Mouse (Mus musculus) mouse embryonic stem cell (cell line): Measurements from ENCODE around the gene Sh3bgr.

Experiments
- in situ Hi-C, 2 experiments: fragments of 300-500 bp; cut with MboI; formaldehyde crosslinking; loops; 1 replicate in 1 of 2; 3 replicates in 1 of 2; pipeline ENCODE4 v1.14.3; 2019 to 2020; ENCODE audit warnings: low sequenced_read_pairs in 2 of 2, low pct_unique_long_range_greater_than_20kb in 1 of 2, mixed read lengths in 1 of 2; ENCODE audit not compliant: unreplicated experiment in 1 of 2

Sh3bgr gene

GRCm38 (mm10) chr16:96199913-96200701, at the start of gene Sh3bgr:
Gene Sh3bgr (plus strand): TSS chr16:96200450.
- in situ Hi-C loops = no loop called here

- in situ Hi-C loops = no loop called here
These were observed 49.3 kb upstream of the Sh3bgr start for GRCm38 (mm10) chr16:96150995-96151394.

GRCm38 (mm10) chr16:96151551-96151950, 48.7 kb upstream of the Sh3bgr start:
- in situ Hi-C loops = no loop called here

DNA sequence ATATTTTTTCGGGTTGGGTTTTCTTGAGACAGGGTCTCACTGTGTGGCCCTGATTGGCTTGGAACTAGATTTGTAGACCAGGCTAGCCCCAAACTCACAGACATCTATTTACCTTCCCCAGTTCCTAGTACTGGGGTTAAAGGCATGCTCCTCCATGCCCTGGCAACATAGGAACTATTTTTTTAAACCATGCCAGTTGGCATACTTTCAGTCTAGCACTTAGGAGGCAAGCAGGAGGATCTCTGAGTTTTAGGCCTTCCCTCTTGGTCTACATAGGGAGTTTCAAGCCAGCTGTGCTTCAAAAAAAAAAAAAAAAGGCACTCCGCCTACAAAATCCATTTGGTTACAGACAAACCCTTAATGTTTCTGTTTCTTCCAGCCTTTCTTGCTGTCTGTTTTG, 45.8 kb upstream of the Sh3bgr start:
- in situ Hi-C loops = no loop called here

GRCm38 (mm10) chr16:96156019-96156418, 44.2 kb upstream of the Sh3bgr start:
- in situ Hi-C loops = no loop called here

DNA sequence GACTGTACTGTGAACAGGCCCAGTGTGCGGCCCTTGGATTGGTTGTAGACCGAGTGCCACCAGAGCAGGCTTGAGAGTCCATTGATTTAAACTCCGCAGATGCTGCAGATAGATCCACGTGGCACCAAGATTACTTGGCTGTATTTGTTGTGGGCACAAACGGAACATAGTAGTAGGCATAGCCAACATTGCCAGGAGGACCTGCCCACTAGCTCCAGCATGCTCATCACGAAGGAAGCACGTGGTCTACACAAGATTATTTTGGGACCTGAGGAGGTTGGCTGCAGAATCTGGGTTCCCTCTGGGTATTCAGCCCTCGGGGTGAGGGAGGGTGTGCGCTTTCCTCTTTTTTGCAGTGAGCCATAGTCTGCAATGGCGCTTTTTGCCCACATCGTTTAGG, 43.1 kb upstream of the Sh3bgr start:
- in situ Hi-C loops = no loop called here

- in situ Hi-C loops = no loop called here
These were observed 41.7 kb upstream of the Sh3bgr start for GRCm38 (mm10) chr16:96158511-96159080.

DNA sequence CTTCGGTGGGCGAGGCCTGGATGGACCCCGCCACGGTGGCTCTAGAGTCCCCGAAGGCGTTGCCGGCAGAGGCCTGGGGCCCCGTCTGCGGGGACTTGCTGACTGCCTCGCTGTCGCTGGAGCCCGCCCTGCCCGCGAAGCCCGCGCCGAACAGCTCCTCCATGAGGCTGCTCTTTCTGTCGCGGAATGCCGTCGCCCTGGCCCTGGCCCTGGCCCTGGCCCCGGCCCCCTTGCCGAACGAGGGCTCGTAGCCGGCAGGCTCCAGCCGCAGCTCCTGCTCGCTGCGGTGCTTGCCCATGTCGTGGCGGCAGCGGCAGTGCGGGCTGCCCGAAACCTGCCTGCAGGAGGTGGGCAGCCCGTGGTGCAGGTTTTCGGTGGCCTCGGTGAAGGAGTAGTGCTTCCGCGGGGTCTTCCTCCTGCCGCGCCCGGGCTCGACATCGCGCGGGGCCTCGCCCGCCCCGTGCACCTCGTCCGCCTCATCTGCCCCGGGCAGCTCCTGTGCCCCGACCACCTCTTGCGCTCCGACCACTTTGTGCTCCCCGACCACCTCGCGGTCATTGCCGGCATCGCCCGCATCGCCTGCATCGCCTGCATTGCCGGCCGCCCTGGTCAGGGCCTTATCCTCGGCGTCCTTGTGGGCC, 41.0 kb upstream of the Sh3bgr start:
- in situ Hi-C loops = no loop called here

- in situ Hi-C loops = no loop called here
These were observed 40.4 kb upstream of the Sh3bgr start for GRCm38 (mm10) chr16:96159794-96160346.

- in situ Hi-C loops = no loop called here
These were observed 39.3 kb upstream of the Sh3bgr start for GRCm38 (mm10) chr16:96160927-96161326.

DNA sequence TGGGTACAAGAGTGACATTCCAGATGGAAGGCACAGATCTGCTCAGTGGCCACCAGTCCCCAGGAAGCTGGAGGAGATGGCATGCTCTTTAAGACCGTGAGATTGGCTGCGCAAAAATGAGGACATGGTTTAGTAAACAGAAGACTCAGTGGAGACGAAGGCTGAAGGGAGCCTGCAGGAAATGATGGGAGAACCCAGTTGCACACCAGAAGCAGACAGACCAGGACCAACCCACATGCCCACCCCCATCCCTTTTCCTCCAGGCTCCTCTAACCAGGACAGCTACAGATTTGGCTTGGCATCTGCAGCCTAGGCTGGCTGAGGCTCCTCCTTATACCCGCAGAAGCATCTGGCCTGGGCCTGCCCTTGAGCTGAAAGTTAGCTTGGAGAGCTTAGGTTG, 38.9 kb upstream of the Sh3bgr start:
- in situ Hi-C loops = no loop called here

DNA sequence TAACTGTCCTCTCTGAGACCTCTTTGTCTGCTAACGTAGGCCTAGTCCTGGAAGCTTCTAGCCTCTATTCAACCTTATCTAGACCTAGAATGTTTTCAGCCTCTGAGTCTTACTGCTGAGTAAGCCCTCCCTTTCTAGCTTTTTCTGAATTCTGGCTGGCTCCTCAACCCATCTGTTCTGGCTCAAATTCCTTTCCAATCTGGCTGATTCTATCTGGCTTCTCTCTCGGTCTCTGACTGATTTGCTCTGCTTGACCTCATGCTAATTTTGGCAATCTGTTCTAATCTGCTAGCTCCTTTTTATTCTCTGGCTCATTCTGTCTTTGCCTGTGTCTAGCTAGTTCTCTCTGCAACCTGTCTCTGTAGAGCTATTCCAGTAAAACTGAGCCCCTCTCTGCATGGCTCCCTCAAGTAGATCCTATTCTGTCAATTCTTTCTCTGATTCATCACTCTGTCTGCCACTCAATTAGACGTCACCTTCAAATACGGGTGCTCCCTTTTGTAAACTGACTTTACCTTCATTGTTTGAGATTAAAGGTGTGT, 34.5 kb upstream of the Sh3bgr start:
- in situ Hi-C loops = no loop called here

DNA sequence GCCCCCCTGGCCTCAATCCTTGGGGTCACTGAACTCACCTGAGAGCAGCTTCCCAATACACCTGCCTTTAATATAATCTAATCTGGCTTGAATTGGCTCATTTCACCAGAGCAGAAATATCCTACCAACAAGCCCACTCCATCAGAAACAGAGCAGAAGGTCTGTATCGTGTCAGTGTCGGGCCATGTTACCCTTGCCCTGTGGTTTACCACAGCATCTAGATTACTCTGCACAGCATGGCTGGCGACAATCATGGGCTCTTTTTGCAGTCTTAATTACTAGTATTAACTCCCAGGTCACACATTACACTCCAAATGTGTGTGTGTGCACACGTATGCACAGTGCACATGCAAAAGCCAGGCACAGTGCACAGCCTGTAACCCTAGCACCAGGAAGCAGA, 31.4 kb upstream of the Sh3bgr start:
- in situ Hi-C loops = no loop called here

DNA sequence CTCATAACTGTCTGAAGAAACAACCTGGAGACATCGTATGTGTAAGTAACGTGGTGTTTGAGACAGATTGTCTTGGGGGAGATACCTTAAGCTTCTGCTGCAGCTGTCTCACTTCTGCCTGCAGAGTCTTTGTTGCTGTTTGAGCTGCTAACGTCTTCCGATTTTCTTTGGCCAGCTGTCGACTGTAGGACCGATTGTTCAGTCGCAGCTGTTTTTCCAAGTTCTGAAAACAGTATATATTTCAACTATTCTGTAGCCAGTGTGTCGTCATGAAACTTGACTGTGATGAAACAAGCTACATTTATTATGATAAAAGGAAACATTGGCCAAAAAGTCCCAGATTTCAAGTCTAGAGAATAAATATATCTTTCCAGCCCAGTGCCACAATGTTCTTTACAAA, 26.6 kb upstream of the Sh3bgr start:
- in situ Hi-C loops = no loop called here

DNA sequence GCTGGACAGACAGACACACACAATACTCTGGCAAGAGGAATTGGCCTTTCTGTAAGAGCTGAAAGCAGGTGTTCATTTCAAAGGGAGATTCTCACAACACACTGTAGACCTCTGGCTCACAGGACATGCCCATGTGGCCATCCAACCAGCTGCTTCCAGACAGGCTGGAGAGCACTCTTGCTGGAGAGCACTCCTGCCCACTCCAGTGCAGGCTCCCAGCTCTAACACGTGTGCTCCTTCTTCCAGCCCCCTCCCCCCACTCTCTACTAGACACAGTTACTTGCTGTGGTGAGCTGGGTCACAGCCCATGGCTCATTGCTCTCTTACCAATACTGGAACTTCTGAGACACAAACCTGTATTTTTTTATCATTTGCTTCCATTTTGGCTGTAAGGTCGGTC, 24.9 kb upstream of the Sh3bgr start:
- in situ Hi-C loops = no loop called here

DNA sequence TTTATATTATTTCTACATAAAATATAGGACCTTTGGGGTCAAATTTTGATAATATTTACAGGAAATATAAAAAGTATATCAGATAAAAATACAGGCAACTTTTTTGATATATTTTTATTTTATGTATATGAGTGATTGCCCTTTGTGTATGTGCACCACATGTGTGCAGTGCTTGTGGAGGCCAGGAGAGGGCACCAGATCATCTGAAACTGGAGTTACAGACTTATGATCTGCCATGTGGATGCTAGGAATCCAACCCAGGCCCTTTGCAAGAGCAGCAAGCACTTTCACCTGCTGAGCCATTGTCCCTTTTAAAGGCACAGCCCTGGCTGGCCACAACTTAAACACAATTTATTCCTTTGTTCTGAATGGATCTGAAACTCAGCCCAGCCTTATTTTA, 21.1 kb upstream of the Sh3bgr start:
- in situ Hi-C loops = no loop called here

- in situ Hi-C loops = no loop called here
These were observed 12.6 kb upstream of the Sh3bgr start for GRCm38 (mm10) chr16:96187619-96188018.

DNA sequence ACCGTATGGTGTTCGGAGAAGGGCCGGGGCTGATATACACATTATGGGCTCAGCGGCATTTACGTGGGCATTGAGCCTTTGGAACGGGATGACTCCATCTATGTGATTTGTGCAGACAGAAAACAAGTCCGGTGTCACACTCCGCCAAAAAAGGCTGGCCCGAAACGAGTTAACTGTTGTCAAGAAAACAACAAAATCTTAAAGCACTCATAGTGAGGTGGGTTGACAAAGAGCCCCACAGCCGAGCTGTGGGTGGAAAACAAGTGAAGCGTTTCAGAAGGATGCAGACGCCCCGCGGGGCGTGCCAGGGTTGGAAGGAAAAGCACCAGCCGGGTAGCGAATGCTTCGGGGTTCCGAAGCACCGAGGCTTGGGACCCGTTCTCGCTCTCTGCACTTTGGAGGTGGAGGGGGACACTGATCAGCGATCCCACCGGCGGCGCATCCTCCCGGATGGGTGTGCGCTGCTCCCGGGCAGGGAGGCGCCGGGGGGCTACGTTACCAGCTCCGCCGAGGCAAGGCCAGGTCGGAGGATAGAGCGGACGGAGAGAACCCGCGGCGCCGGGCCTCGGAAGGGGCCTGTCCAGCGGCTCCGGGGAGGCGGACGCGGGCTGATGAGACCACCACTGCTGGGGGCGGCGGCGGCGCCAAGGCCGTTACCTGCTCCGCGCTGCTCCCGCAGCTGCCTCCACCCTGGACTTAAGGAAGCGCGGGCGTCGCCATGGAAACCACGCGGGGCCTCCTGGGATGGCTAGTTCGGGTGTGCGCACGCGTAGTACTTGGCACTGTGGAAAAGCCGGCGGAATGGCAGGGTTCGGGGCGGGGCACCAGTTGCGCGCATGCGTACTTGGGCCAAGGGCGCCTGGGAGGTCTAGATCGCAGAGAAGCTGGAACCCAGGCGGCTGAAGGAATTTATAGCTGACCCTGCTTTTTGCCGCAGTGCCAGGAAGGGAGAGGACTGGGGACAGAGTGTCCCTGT, 8.4 kb upstream of the Sh3bgr start, which contains the start of gene Lca5l:
Gene Lca5l, minus strand, starts transcription at position 741 of the 976 bp plus-strand sequence.
- in situ Hi-C loops = no loop called here
